Mouse (Mus musculus) adrenal gland, postnatal 14 days (tissue): ENCODE results near the gene Pdpk1. TPM values are rescaled to one million over a fixed set of nuclear protein-coding genes. Genes with fewer than 3 reads are reported as not detected.

Source experiments
- DNase-seq: peaks from one replicate; pipeline ENCODE4 v3.0.0; 2021; ENCODE audit warnings: mixed read lengths
- total RNA-seq: library from RNA; stranded (reverse); gene quantifications from 2 replicates; pipeline ENCODE4 v1.2.3, GENCODE M21; 2021

Pdpk1 gene
- total RNA-seq, 1 experiment from 2014 or later, result 49.1 TPM

GRCm38 (mm10) chr17:24037844-24038243, 112.9 kb downstream of the Pdpk1 start, which contains the start of gene Prss27:
TSS of gene Prss27 (plus strand) at chr17:24038144.
- no peak for DNase-seq

- no peak for DNase-seq
Observed at GRCm38 (mm10) chr17:24037360-24037759, 113.4 kb downstream of the Pdpk1 start.

- peak; percentile 69 for DNase-seq
Observed at GRCm38 (mm10) chr17:24036954-24037353, 113.8 kb downstream of the Pdpk1 start.

GRCm38 (mm10) chr17:24035087-24035486, 115.6 kb downstream of the Pdpk1 start:
- no peak for DNase-seq

- no peak for DNase-seq
Observed at GRCm38 (mm10) chr17:24030551-24030950, 120.2 kb downstream of the Pdpk1 start.

GRCm38 (mm10) chr17:24029477-24029876, 121.2 kb downstream of the Pdpk1 start:
- no peak for DNase-seq

Other genes starting within 250 kb of the Pdpk1 start
- not detected in 2 replicates for gene Dcpp3, start 233.5 kb downstream of the Pdpk1 start, total RNA-seq
- gene Sbp, start 209.3 kb downstream of the Pdpk1 start, total RNA-seq, result not detected in 2 replicates
- gene Sbpl, start 195.7 kb downstream of the Pdpk1 start, total RNA-seq, result not detected in 2 replicates
- 0.34 and 0.37 TPM in 2 replicates for gene Prss30, start 170.4 kb downstream of the Pdpk1 start, total RNA-seq
- not detected in 2 replicates for gene Prss22, start 152.8 kb downstream of the Pdpk1 start, total RNA-seq
- gene Prss27, start 112.8 kb downstream of the Pdpk1 start, total RNA-seq, result 0.41 and 1.6 TPM in 2 replicates
- 19.1 and 21.9 TPM in 2 replicates for gene Kctd5, start 77.4 kb downstream of the Pdpk1 start, total RNA-seq
- gene Amdhd2, start 12.8 kb upstream of the Pdpk1 start, total RNA-seq, result 35.8 and 37.2 TPM in 2 replicates
- 346 and 376 TPM in 2 replicates for gene Atp6v0c, start 18.8 kb upstream of the Pdpk1 start, total RNA-seq
- 11.0 and 14.6 TPM in 2 replicates for gene Tbc1d24, start 54.6 kb upstream of the Pdpk1 start, total RNA-seq
- gene Ntn3, start 58.6 kb upstream of the Pdpk1 start, total RNA-seq, result 2.1 and 2.9 TPM in 2 replicates
- 9.2 and 14.0 TPM in 2 replicates for gene Tedc2, start 69.9 kb upstream of the Pdpk1 start, total RNA-seq
- 12.0 and 12.8 TPM in 2 replicates for gene Ccnf, start 100.6 kb upstream of the Pdpk1 start, total RNA-seq
- 0.11 TPM in 1 of 2 replicates, not detected in the other for gene Abca17, start 200.1 kb upstream of the Pdpk1 start, total RNA-seq
- 24.4 and 25.2 TPM in 2 replicates for gene Abca3, start 201.0 kb upstream of the Pdpk1 start, total RNA-seq